Mouse (Mus musculus) neural tube, embryonic 13.5 days (tissue): ENCODE measurements around the gene Nox1. TPM values are rescaled to one million over a fixed set of nuclear protein-coding genes. Genes with fewer than 3 reads are reported as not detected.
"Not testable (repeated sequence)": the region's sequence is repeated elsewhere in the genome, so short reads cannot be mapped to it uniquely, and the experiment has no call there.

ENCODE experiments used
- ATAC-seq: fragments of 200-750 bp; cut with Nextera tagmentation; 2 replicates; pipeline ENCODE4 v1.8.0; 2017; ENCODE audit warnings: low read depth, mild to moderate bottlenecking, moderate TSS enrichment, moderate library complexity
- H3K27ac ChIP-seq: fragments of 300-500 bp; sonication (generic); replicated peaks from 2 replicates; pipeline ENCODE4 v1.5.1; 2015; ENCODE audit warnings: moderate library complexity, mild to moderate bottlenecking, inconsistent platforms
- H3K27me3 ChIP-seq: fragments of 300-500 bp; sonication (generic); 2 replicates; pipeline ENCODE4 v1.6.1; 2015; ENCODE audit warnings: mild to moderate bottlenecking, inconsistent platforms
- H3K36me3 ChIP-seq: fragments of 300-500 bp; sonication (generic); 2 replicates; pipeline ENCODE4 v1.6.1; 2015; ENCODE audit warnings: mild to moderate bottlenecking, inconsistent platforms
- H3K4me1 ChIP-seq: fragments of 300-500 bp; sonication (generic); replicated peaks from 2 replicates; pipeline ENCODE4 v1.6.1; 2015; ENCODE audit warnings: inconsistent platforms
- H3K4me2 ChIP-seq: fragments of 300-500 bp; sonication (generic); 2 replicates; pipeline ENCODE4 v1.6.1; 2015; ENCODE audit warnings: inconsistent platforms, mild to moderate bottlenecking, moderate library complexity
- H3K4me3 ChIP-seq: fragments of 300-500 bp; sonication (generic); 2 replicates; pipeline ENCODE4 v1.5.1; 2015; ENCODE audit warnings: mild to moderate bottlenecking, inconsistent platforms
- H3K9ac ChIP-seq: fragments of 300-500 bp; sonication (generic); 2 replicates; pipeline ENCODE4 v1.6.1; 2015; ENCODE audit warnings: moderate library complexity, mild to moderate bottlenecking, inconsistent platforms
- H3K9me3 ChIP-seq: fragments of 300-500 bp; sonication (generic); 2 replicates; pipeline ENCODE4 v1.6.1; 2016; ENCODE audit warnings: inconsistent platforms
- WGBS: fragments of 180-500 bp; shearing (Covaris S2); methylation state at CpG from one replicate; pipeline ENCODE4 v1.1.7; 2015; 5-methylcytosine and 5-hydroxymethylcytosine counted together
- polyA plus RNA-seq: library from polyadenylated mRNA; unstranded; fragments of >200 nt; fragmentation: Nextera tagmentation; extraction: Ambion mirVana; gene quantifications from 2 replicates; pipeline ENCODE4 v1.2.1, GENCODE M21; 2015

The Nox1 gene
- polyA plus RNA-seq, result 0.18 TPM in 1 of 2 replicates, not detected in the other

GRCm38 (mm10) chrX:134221856-134222255, at the start of gene Nox1:
Nox1 (minus strand) TSS chrX:134221956.
- no peaks in the 10 kb centered on the region for H3K36me3 ChIP-seq
- H3K4me1 ChIP-seq, result no peaks in the 10 kb centered on the region
- H3K4me2 ChIP-seq, result no peak within 1 kb of the TSS
- no peaks in the 10 kb centered on the region for H3K9me3 ChIP-seq
- 52% methylated on average over 4 of the region's 4 CpGs for WGBS
- H3K27me3 ChIP-seq, result 0 out of 2 replicates have a peak, but pooled peaks cover 4% of the 10 kb centered on the region
- no peak for ATAC-seq
- no peak within 1 kb of the TSS for H3K27ac ChIP-seq
- no peak within 1 kb of the TSS for H3K9ac ChIP-seq
- H3K4me3 ChIP-seq, result no peak within 1 kb of the TSS

DNA sequence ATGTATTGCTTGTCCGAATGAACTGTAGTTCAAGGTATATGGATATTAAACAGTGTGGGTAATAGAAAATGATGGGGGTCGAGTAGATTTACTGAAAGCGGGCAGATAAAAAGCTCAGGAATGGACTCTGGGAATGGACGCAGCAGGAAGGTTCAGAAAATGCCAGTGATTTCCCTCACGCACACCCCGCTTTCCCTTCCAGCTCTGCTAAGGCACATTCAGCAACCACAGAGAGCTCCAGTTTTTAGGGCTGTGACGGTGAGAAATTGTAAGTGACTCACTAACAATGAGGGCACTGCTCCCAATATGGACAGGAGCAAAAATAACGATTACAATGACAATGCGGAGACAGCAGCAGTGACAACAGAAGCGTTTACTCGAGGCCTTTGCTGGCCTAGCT, 40.4 kb upstream of the Nox1 start:
- Histone ChIP-seq H3K27me3 (peaks cover 5% of the 10 kb centered on the region; the same call in 1 of the 2 replicates), H3K4me1 (no peaks in the 10 kb centered on the region), H3K4me3 (no peak overlapping the region), H3K27ac (no peak overlapping the region), H3K9ac (no peak overlapping the region), H3K4me2 (no peak overlapping the region), H3K36me3 (no peaks in the 10 kb centered on the region), H3K9me3 (no peaks in the 10 kb centered on the region)
- ATAC-seq, result no peak
- 66% methylated on average over 11 of the region's 11 CpGs for WGBS

DNA sequence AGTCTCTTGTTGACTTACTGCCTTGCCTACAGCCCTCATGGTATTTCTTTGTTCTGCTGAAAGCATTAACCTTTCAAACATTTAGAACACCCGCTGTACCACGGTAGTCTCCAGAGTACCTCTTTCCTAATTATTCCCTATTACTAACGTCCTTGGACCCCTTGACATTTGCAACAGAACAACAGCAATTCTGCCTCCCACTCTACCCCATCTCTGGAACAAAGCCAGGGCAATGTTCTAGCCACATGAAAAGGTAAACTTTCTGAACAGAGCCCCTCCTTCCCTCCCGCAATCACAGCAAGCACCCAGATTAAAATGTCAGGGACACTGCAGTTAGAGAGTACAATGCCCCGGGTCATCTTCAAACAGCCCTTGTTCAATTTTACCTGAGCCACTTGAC, 39.4 kb upstream of the Nox1 start:
- no peak for ATAC-seq
- no peak overlapping the region for H3K27ac ChIP-seq
- WGBS, result 37% methylated on average over 5 of the region's 5 CpGs

GRCm38 (mm10) chrX:134248202-134248601, 26.4 kb upstream of the Nox1 start:
- ATAC-seq, result no peak
- Histone ChIP-seq H3K4me3 (no peak overlapping the region), H3K9ac (no peak overlapping the region), H3K4me1 (no peaks in the 10 kb centered on the region), H3K27me3 (no peaks in the 10 kb centered on the region), H3K36me3 (no peaks in the 10 kb centered on the region), H3K4me2 (no peak overlapping the region), H3K27ac (no peak overlapping the region), H3K9me3 (0 out of 2 replicates have a peak, but pooled peaks cover 4% of the 10 kb centered on the region)
- WGBS, result 54% methylated on average over 2 of the region's 2 CpGs

More for the DNA sequence above, 39.4 kb upstream of the Nox1 start:
- no peak overlapping the region for H3K4me3 ChIP-seq
- no peaks in the 10 kb centered on the region for H3K36me3 ChIP-seq
- no peaks in the 10 kb centered on the region for H3K4me1 ChIP-seq
- H3K9ac ChIP-seq, result no peak overlapping the region
- H3K27me3 ChIP-seq, result peaks cover 5% of the 10 kb centered on the region; the same call in 1 of the 2 replicates
- no peaks in the 10 kb centered on the region for H3K9me3 ChIP-seq
- no peak overlapping the region for H3K4me2 ChIP-seq

GRCm38 (mm10) chrX:134245946-134246345, 24.2 kb upstream of the Nox1 start:
- no peak for ATAC-seq
- no peaks in the 10 kb centered on the region for H3K27me3 ChIP-seq
- no peaks in the 10 kb centered on the region for H3K4me1 ChIP-seq
- 92% methylated on average over 10 of the region's 10 CpGs for WGBS
- H3K27ac ChIP-seq, result no peak overlapping the region
- H3K9ac ChIP-seq, result no peak overlapping the region
- no peaks in the 10 kb centered on the region for H3K36me3 ChIP-seq
- H3K4me3 ChIP-seq, result no peak overlapping the region
- 0 out of 2 replicates have a peak, but pooled peaks cover 4% of the 10 kb centered on the region for H3K9me3 ChIP-seq
- no peak overlapping the region for H3K4me2 ChIP-seq

GRCm38 (mm10) chrX:134238266-134238665, 16.5 kb upstream of the Nox1 start:
- H3K4me3 ChIP-seq, result no peak overlapping the region
- ATAC-seq, result no peak
- no peaks in the 10 kb centered on the region for H3K9me3 ChIP-seq
- no peaks in the 10 kb centered on the region for H3K4me1 ChIP-seq
- H3K9ac ChIP-seq, result no peak overlapping the region
- no peak overlapping the region for H3K27ac ChIP-seq
- no peak overlapping the region for H3K4me2 ChIP-seq
- no peaks in the 10 kb centered on the region for H3K27me3 ChIP-seq
- WGBS, result 95% methylated on average over 10 of the region's 10 CpGs
- no peaks in the 10 kb centered on the region for H3K36me3 ChIP-seq

DNA sequence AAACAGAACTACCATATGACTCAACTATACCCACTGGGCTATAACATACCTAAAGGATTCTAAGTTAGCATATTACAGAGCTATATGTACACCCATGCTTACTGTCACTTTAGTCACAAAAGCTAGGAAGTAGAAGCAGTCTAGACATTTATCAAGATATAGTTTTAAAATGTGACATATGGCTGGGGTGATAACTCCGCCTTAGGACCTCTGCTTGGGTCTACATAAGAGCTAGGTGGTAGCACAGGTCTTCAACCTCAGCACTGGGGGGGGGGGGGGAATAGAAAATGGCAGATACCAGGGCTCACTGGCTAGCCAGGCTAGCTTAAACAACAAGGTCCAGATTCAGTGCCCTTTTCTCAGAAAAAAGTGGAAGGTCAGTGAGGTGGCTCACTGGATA, 11.3 kb upstream of the Nox1 start:
- H3K36me3 ChIP-seq, result no peaks in the 10 kb centered on the region
- no peak overlapping the region for H3K4me3 ChIP-seq
- no peak overlapping the region for H3K4me2 ChIP-seq
- H3K9ac ChIP-seq, result no peak overlapping the region
- H3K27me3 ChIP-seq, result no peaks in the 10 kb centered on the region
- 78% methylated on average over 1 of the region's 1 CpGs for WGBS
- no peak overlapping the region for H3K27ac ChIP-seq
- H3K9me3 ChIP-seq, result no peaks in the 10 kb centered on the region
- H3K4me1 ChIP-seq, result no peaks in the 10 kb centered on the region
- ATAC-seq, result no peak

GRCm38 (mm10) chrX:134220618-134221017, 1.1 kb downstream of the Nox1 start:
- Histone ChIP-seq H3K27me3 (0 out of 2 replicates have a peak, but pooled peaks cover 4% of the 10 kb centered on the region), H3K4me3 (no peak overlapping the region), H3K9me3 (no peaks in the 10 kb centered on the region), H3K36me3 (no peaks in the 10 kb centered on the region), H3K9ac (no peak overlapping the region), H3K4me1 (no peaks in the 10 kb centered on the region), H3K4me2 (no peak overlapping the region), H3K27ac (no peak overlapping the region)
- ATAC-seq, result no peak
- 85% methylated on average over 3 of the region's 3 CpGs for WGBS

GRCm38 (mm10) chrX:134218161-134218560, 3.6 kb downstream of the Nox1 start:
- Histone ChIP-seq H3K9me3 (no peaks in the 10 kb centered on the region), H3K4me3 (no peak overlapping the region), H3K4me1 (no peaks in the 10 kb centered on the region), H3K4me2 (no peak overlapping the region), H3K36me3 (no peaks in the 10 kb centered on the region), H3K9ac (no peak overlapping the region), H3K27me3 (peaks cover 10% of the 10 kb centered on the region; the same call in 1 of the 2 replicates), H3K27ac (no peak overlapping the region)
- 61% methylated on average over 4 of the region's 4 CpGs for WGBS
- ATAC-seq, result no peak

DNA sequence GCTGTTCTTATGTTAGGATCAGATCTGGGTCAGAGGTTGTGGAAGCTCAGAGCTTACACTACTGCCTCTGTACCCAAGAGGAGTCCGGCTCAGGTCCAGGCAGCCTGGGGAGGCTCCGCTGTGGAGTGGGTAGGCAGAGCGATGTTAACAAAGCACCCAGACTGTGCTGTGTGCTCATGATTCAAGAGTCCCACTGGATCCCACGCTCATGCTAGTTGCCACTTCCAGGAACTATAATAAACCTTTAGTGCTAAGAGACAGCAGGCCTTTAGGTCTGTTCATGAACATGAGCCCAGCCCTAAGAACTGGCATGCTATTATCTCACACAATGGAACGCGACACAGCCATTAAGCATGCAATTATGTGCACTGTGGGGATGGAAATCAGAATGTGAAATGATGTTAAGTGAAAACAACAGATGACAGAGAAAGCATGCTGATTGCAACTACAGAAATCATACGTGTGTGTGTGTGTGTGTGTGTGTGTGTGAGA, 10.6 kb downstream of the Nox1 start:
- Histone ChIP-seq H3K9me3 (no peaks in the 10 kb centered on the region), H3K27ac (no peak overlapping the region), H3K27me3 (peaks cover 9% of the 10 kb centered on the region; the same call in 1 of the 2 replicates), H3K9ac (no peak overlapping the region), H3K4me3 (no peak overlapping the region), H3K36me3 (no peaks in the 10 kb centered on the region), H3K4me1 (no peaks in the 10 kb centered on the region), H3K4me2 (no peak overlapping the region)
- 57% methylated on average over 7 of the region's 7 CpGs for WGBS
- no peak for ATAC-seq

GRCm38 (mm10) chrX:134208491-134208890, 13.3 kb downstream of the Nox1 start:
- Histone ChIP-seq H3K9ac (no peak overlapping the region), H3K27ac (no peak overlapping the region), H3K36me3 (no peaks in the 10 kb centered on the region), H3K9me3 (no peaks in the 10 kb centered on the region), H3K27me3 (peaks cover 3% of the 10 kb centered on the region; the same call in 1 of the 2 replicates), H3K4me2 (no peak overlapping the region), H3K4me1 (no peaks in the 10 kb centered on the region), H3K4me3 (no peak overlapping the region)
- no peak for ATAC-seq
- 82% methylated on average over 2 of the region's 2 CpGs for WGBS

DNA sequence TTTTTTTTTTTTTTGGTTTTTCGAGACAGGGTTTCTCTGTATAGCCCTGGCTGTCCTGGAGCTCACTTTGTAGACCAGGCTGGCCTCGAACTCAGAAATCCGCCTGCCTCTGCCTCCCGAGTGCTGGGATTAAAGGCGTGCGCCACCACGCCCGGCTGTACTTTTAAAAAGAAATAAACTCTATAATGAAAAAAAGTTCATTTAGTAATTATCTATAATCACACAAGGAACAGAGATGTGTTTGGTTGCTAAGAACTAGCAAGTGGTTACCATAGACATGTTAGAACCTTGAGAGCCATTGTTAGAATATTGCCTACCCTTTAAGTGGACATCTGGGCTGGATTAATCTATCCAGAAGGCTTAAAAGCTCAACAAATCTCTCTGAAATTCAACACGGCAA, 34.6 kb downstream of the Nox1 start, which contains the start of gene Arl13a:
Gene Arl13a, plus strand, starts transcription at position 301 of the 400 bp plus-strand sequence.
- not testable (repeated sequence) for H3K9ac ChIP-seq, H3K4me3 ChIP-seq, H3K27ac ChIP-seq, ATAC-seq, H3K27me3 ChIP-seq, H3K9me3 ChIP-seq, H3K4me1 ChIP-seq, H3K4me2 ChIP-seq, H3K36me3 ChIP-seq
- WGBS, result 94% methylated on average over 9 of the region's 9 CpGs

GRCm38 (mm10) chrX:134174699-134175098, 47.1 kb downstream of the Nox1 start:
- 100% methylated on average over 1 of the region's 1 CpGs for WGBS
- ATAC-seq, result no peak
- Histone ChIP-seq H3K36me3 (no peaks in the 10 kb centered on the region), H3K4me2 (no peak overlapping the region), H3K9ac (no peak overlapping the region), H3K9me3 (no peaks in the 10 kb centered on the region), H3K4me1 (no peaks in the 10 kb centered on the region), H3K4me3 (no peak overlapping the region), H3K27me3 (peaks cover 3% of the 10 kb centered on the region; the same call in 1 of the 2 replicates), H3K27ac (no peak overlapping the region)
